Mouse (Mus musculus): ENCODE results near the gene Pcsk6.

- TF ChIP-seq CTCF (IDR thresholded peaks at IDR 0.05; ENCODE audit: low read depth, low read length) = no peak
- no peak for TF ChIP-seq POLR2A (IDR thresholded peaks at IDR 0.05; ENCODE audit: insufficient read depth, low read length)
- TF ChIP-seq EP300 (IDR thresholded peaks at IDR 0.05; ENCODE audit: insufficient read depth, low read depth, low read length) = no peak
Observed at GRCm38 (mm10) chr7:65918431-65918830, 56.9 kb downstream of the Pcsk6 start.

Data from ES-Bruce4 (cell line).